Mouse (Mus musculus) forebrain, postnatal 0 days (tissue): Measurements from ENCODE around the gene D630039A03Rik. TPM values are rescaled to one million over a fixed set of nuclear protein-coding genes. Genes with fewer than 3 reads are reported as not detected.

Experiments
- ATAC-seq: fragments of 200-750 bp; cut with Nextera tagmentation; 2 replicates; pipeline ENCODE4 v1.8.0; 2017; ENCODE audit warnings: mild to moderate bottlenecking, moderate library complexity
- DNase-seq: peaks from one replicate; pipeline ENCODE4 v3.0.0-alpha.2; 2015
- H3K27ac ChIP-seq: fragments of 300-500 bp; sonication (generic); 2 replicates; pipeline ENCODE4 v1.5.1; 2014; ENCODE audit warnings: low read depth, mild to moderate bottlenecking, antibody characterized with exemption, low read length, moderate library complexity, mixed read lengths
- H3K27me3 ChIP-seq: fragments of 300-500 bp; sonication (generic); 2 replicates; pipeline ENCODE4 v1.6.1; 2014; ENCODE audit warnings: mild to moderate bottlenecking, low read length, mixed read lengths; ENCODE audit not compliant: insufficient read depth
- H3K36me3 ChIP-seq: fragments of 300-500 bp; sonication (generic); 2 replicates; pipeline ENCODE4 v1.6.1; 2014; ENCODE audit warnings: mild to moderate bottlenecking, moderate library complexity; ENCODE audit not compliant: insufficient read depth
- H3K4me1 ChIP-seq: fragments of 300-500 bp; sonication (generic); 2 replicates; pipeline ENCODE4 v1.6.1; 2014; ENCODE audit warnings: antibody characterized with exemption; ENCODE audit not compliant: insufficient read depth
- H3K4me2 ChIP-seq: fragments of 300-500 bp; sonication (generic); 2 replicates; pipeline ENCODE4 v1.6.1; 2014; ENCODE audit warnings: low read depth, mild to moderate bottlenecking, moderate library complexity
- H3K4me3 ChIP-seq: fragments of 300-500 bp; sonication (generic); 2 replicates; pipeline ENCODE4 v1.5.1; 2014; ENCODE audit warnings: low read depth, low read length, mixed read lengths
- H3K9ac ChIP-seq: fragments of 300-500 bp; sonication (generic); 2 replicates; pipeline ENCODE4 v1.6.1; 2014; ENCODE audit warnings: mild to moderate bottlenecking
- H3K9me3 ChIP-seq: fragments of 300-500 bp; sonication (generic); 2 replicates; pipeline ENCODE4 v1.6.1; 2016; ENCODE audit warnings: low read length
- CTCF ChIP-seq: sonication (generic); IDR thresholded peaks from 2 replicates; pipeline ENCODE4 v1.5.1; 2016; ENCODE audit warnings: antibody characterized with exemption, control low read depth, low read depth
- WGBS: fragments of 180-500 bp; shearing (Covaris S2); extraction: QIAGEN DNeasy Blood & Tissue Kit; methylation state at CpG from one replicate; pipeline ENCODE4 v1.1.7; 2014; 5-methylcytosine and 5-hydroxymethylcytosine counted together
- polyA plus RNA-seq: library from polyadenylated mRNA; unstranded; fragments of >200 nt; fragmentation: Nextera tagmentation; extraction: Ambion mirVana; gene quantifications from 2 replicates; pipeline ENCODE4 v1.2.1, GENCODE M21; 2015
- total RNA-seq: library from RNA; depleted of rRNA; stranded (reverse); fragments of >200 nt; gene quantifications from 2 replicates; pipeline ENCODE4 v1.2.3, GENCODE M21; 2014; rRNA removed

The D630039A03Rik gene
- total RNA-seq (0.29 TPM in 1 of 2 replicates, not detected in the other), polyA plus RNA-seq (not detected in 2 replicates)

- DNase-seq (no peak), ATAC-seq (no peak)
- Histone ChIP-seq H3K27me3 (no peaks in the 10 kb centered on the region), H3K36me3 (no peaks in the 10 kb centered on the region), H3K27ac (no peak within 1 kb of the TSS), H3K4me2 (no peak within 1 kb of the TSS), H3K4me3 (no peak within 1 kb of the TSS), H3K4me1 (no peaks in the 10 kb centered on the region), H3K9ac (no peak within 1 kb of the TSS), H3K9me3 (no peaks in the 10 kb centered on the region)
- WGBS, result 24% methylated on average over 9 of the region's 9 CpGs
- TF ChIP-seq CTCF, result no peak
These were observed at the start of gene D630039A03Rik for GRCm38 (mm10) chr4:57916201-57916661. TSS of gene D630039A03Rik (minus strand) at chr4:57916297.

DNA sequence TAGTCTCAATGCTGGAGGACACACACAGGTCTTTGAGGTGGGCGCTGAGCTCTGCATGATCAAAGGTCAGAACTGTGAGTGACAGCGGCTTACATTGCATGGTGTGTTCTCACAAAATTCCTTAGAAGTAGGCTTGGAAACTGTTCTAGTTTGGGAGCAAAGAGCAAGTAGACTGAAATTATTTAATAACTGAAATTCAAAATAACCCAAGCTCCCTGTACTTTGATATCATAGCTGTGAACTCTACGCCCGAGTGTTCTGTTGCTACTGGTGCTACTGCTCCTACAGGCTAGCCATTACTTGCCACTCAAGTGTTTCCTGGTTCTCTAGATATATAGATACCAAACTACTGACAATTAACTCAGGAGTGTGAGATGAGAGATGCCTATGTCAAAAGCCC lies 49.4 kb upstream of the D630039A03Rik start:
- WGBS, result 94% methylated on average over 4 of the region's 4 CpGs
- no peak for TF ChIP-seq CTCF
- no peaks in the 10 kb centered on the region for H3K36me3 ChIP-seq
- no peaks in the 10 kb centered on the region for H3K4me1 ChIP-seq
- H3K4me2 ChIP-seq, result no peak overlapping the region
- H3K27me3 ChIP-seq, result no peaks in the 10 kb centered on the region
- H3K9me3 ChIP-seq, result no peaks in the 10 kb centered on the region
- no peak overlapping the region for H3K27ac ChIP-seq
- DNase-seq (no peak), ATAC-seq (no peak)
- no peak overlapping the region for H3K9ac ChIP-seq
- H3K4me3 ChIP-seq, result no peak overlapping the region

DNA sequence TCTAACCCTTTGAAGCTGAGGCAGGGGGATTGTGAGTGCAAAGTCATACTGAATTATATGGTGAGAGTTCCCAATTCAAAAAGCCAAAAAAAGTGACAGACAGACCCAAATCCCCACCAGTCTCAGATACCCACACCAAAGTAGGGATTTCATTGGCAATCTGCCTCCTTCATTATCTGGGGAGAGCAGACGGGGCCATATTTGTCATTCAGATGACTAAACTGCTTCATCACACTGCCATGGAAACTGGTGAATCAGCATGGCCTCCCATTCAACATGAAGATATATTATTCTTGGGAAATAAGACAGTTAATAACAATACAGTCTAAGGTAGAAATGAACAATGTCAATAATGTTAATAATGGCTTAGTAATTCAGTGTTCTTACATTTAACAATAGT lies 48.0 kb upstream of the D630039A03Rik start:
- peak; percentile 11 for DNase-seq
- Histone ChIP-seq H3K9me3 (no peaks in the 10 kb centered on the region), H3K4me2 (no peak overlapping the region), H3K4me3 (no peak overlapping the region), H3K27ac (no peak overlapping the region), H3K4me1 (no peaks in the 10 kb centered on the region), H3K27me3 (no peaks in the 10 kb centered on the region), H3K36me3 (no peaks in the 10 kb centered on the region), H3K9ac (no peak overlapping the region)
- 17% methylated on average over 1 of the region's 1 CpGs for whole genome bisulfite sequencing
- ATAC-seq, result peak; percentile 54; the same call in 1 of the 2 replicates
- TF ChIP-seq CTCF, result no peak

DNA sequence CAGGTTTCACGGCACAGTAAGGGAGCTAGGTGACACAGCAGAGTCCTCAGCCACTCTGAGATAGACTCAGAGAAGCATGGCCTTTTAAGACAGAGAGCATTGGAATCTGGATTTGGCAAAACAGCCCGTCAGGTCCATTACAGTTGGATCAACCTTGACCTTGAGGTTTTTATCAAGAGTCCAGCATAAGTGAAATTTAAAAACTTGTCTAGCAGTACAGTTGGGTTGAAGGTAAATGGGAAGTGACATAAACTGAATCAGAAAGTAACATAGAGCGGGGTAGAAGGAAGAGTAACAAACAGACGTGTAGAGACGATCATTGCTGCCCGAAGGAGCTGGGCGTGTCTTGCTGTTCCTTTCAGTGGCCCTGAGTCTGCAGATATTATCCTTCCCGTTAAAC lies 43.0 kb upstream of the D630039A03Rik start:
- DNase-seq, result no peak
- no peaks in the 10 kb centered on the region for H3K9me3 ChIP-seq
- TF ChIP-seq CTCF, result no peak
- H3K4me2 ChIP-seq, result no peak overlapping the region
- no peaks in the 10 kb centered on the region for H3K27me3 ChIP-seq
- H3K9ac ChIP-seq, result no peak overlapping the region
- no peak overlapping the region for H3K27ac ChIP-seq
- H3K36me3 ChIP-seq, result no peaks in the 10 kb centered on the region
- no peak for ATAC-seq
- 88% methylated on average over 8 of the region's 8 CpGs for WGBS
- no peak overlapping the region for H3K4me3 ChIP-seq
- no peaks in the 10 kb centered on the region; the same call in 1 of the 2 replicates for H3K4me1 ChIP-seq

DNA sequence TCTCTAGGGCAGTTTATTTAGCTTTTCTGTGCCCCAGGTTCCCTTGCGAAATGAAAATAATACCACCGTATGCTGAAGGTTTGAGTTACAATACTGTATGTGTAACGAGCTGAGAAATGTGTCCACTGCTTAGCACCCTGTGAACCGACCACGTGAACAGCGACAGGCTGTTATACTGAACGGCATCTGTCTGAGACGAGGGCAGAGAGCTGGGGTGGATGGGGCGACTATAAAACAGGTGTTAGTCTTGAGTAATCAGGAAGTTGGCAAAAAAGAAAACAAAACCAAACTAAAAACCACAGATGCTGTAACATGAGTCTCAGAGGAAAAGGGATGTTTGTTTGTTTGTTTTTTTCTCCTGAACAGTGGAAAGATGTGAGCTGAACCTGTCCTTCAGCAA lies 42.0 kb upstream of the D630039A03Rik start:
- H3K27me3 ChIP-seq, result no peaks in the 10 kb centered on the region
- H3K4me1 ChIP-seq, result no peaks in the 10 kb centered on the region; the same call in 1 of the 2 replicates
- no peak for TF ChIP-seq CTCF
- H3K9me3 ChIP-seq, result no peaks in the 10 kb centered on the region
- ATAC-seq (no peak), DNase-seq (no peak)
- no peak overlapping the region for H3K9ac ChIP-seq
- no peak overlapping the region for H3K4me2 ChIP-seq
- no peak overlapping the region for H3K27ac ChIP-seq
- H3K4me3 ChIP-seq, result no peak overlapping the region
- H3K36me3 ChIP-seq, result no peaks in the 10 kb centered on the region
- WGBS, result 63% methylated on average over 9 of the region's 9 CpGs

- no peak overlapping the region for H3K9ac ChIP-seq
- no peaks in the 10 kb centered on the region for H3K9me3 ChIP-seq
- H3K4me3 ChIP-seq, result peak overlapping the region; percentile 76; the same call in 1 of the 2 replicates
- 0 out of 2 replicates have a peak overlapping the region, but pooled peaks have one; percentile 86 for H3K27ac ChIP-seq
- TF ChIP-seq CTCF, result no peak
- no peak for DNase-seq
- H3K4me1 ChIP-seq, result no peaks in the 10 kb centered on the region; the same call in 1 of the 2 replicates
- H3K36me3 ChIP-seq, result no peaks in the 10 kb centered on the region
- H3K27me3 ChIP-seq, result no peaks in the 10 kb centered on the region
- WGBS, result 51% methylated on average over 11 of the region's 11 CpGs
- ATAC-seq, result no peak
- H3K4me2 ChIP-seq, result peak overlapping the region; percentile 81
These were observed 41.3 kb upstream of the D630039A03Rik start for GRCm38 (mm10) chr4:57957200-57958085.
